Mouse (Mus musculus) CH12.LX (cell line): Measurements from ENCODE around the gene Ttc3.

Experiments
- CTCF ChIP-seq, 2 experiments: IDR thresholded peaks in 1 of 2; conservative IDR thresholded peaks in 1 of 2; 2 replicates each; pipeline ENCODE4 v1.5.1; 2011 to 2012; ENCODE audit warnings: low read depth in 2 of 2, low read length in 2 of 2, improper control_type of control experiment in 1 of 2, inconsistent platforms in 1 of 2, mild to moderate bottlenecking in 1 of 2, moderate library complexity in 1 of 2
- E2F4 ChIP-seq: IDR thresholded peaks from 2 replicates; pipeline ENCODE4 v1.6.1; 2011; ENCODE audit warnings: low read depth, low read length, improper control_type of control experiment; ENCODE audit not compliant: insufficient replicate concordance
- HCFC1 ChIP-seq: IDR thresholded peaks from 2 replicates; pipeline ENCODE4 v1.6.1; 2012; ENCODE audit warnings: low read depth, mild to moderate bottlenecking, inconsistent platforms, low read length, improper control_type of control experiment
- JUN ChIP-seq: IDR thresholded peaks from 2 replicates; pipeline ENCODE4 v1.6.1; 2011; ENCODE audit warnings: low read depth, mild to moderate bottlenecking, low read length, improper control_type of control experiment, moderate library complexity; ENCODE audit not compliant: insufficient read depth
- MAFK ChIP-seq: IDR thresholded peaks from 2 replicates; pipeline ENCODE4 v1.6.1; 2011; ENCODE audit warnings: low read length, improper control_type of control experiment; ENCODE audit not compliant: insufficient replicate concordance
- MAX ChIP-seq: IDR thresholded peaks from 2 replicates; pipeline ENCODE4 v1.6.1; 2011; ENCODE audit warnings: low read length, improper control_type of control experiment
- POLR2A ChIP-seq: IDR thresholded peaks from 2 replicates; pipeline ENCODE4 v1.6.1; 2011; ENCODE audit warnings: low read depth, mild to moderate bottlenecking, improper control_type of control experiment, low read length
- POLR2AphosphoS2 ChIP-seq: IDR thresholded peaks from 2 replicates; pipeline ENCODE4 v1.6.1; 2011; ENCODE audit warnings: low read depth, low read length, improper control_type of control experiment
- RCOR1 ChIP-seq: conservative IDR thresholded peaks from 2 replicates; pipeline ENCODE4 v1.6.1; 2012; ENCODE audit warnings: low read depth, mild to moderate bottlenecking, inconsistent platforms, low read length, improper control_type of control experiment
- ZC3H11A ChIP-seq: IDR thresholded peaks from 2 replicates; pipeline ENCODE4 v1.6.1; 2012; ENCODE audit warnings: low read depth, mild to moderate bottlenecking, inconsistent platforms, low read length, improper control_type of control experiment

DNA sequence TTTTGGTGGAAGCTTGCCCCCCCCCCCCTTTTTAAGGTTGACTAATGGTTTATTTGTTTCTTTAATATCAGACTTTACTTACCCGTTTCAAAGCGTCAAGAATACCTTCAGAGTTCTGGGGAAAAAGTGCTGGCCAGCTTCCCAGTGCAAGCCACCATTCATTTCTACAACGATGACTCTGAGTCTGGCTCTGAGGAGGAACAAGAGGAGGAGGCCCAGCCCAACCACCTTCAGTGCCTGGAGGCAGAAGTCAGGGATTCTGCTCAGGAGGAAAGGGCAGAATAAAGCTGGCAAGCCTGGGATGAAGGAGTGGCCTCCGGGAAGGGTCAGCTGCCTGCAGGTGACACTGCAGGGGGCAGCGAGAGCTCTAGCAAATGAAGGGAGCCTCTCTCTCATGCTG is 34.8 kb upstream of the Ttc3 start:
- TF ChIP-seq CTCF (conservative IDR thresholded peaks at IDR 0.05 in 1 of 2, IDR thresholded peaks at IDR 0.05 in 1 of 2; ENCODE audit: low read depth in 2 of 2, low read length in 2 of 2) (no peak), POLR2AphosphoS2 (no peak), MAX (no peak), MAFK (no peak), HCFC1 (no peak), POLR2A (no peak), ZC3H11A (no peak), JUN (no peak), E2F4 (no peak), RCOR1 (no peak)
